Mouse (Mus musculus): ENCODE measurements around the gene Drp2. TPM values are rescaled to one million over a fixed set of nuclear protein-coding genes. Genes with fewer than 3 reads are reported as not detected.

Drp2 gene
- total and polyA plus RNA-seq, 2 experiments from 2014 or later, result 0.04 to 0.07 TPM

- Histone ChIP-seq H3K4me2 (ENCODE audit: low read depth, low read length) (no peak overlapping the region), H3K4me1 (ENCODE audit: control insufficient read depth, insufficient read depth) (no peaks in the 10 kb centered on the region), H3K9ac (replicated peaks; ENCODE audit: low read depth, low read length) (no peak overlapping the region), H3K27me3 (ENCODE audit: control insufficient read depth, insufficient read depth, low read length) (no peaks in the 10 kb centered on the region), H3K4me3 (ENCODE audit: low read depth, low read length) (no peak overlapping the region), H3K27ac (ENCODE audit: low read depth) (no peak overlapping the region), H3K36me3 (replicated peaks; ENCODE audit: control insufficient read depth, insufficient read depth, low read length) (no peaks in the 10 kb centered on the region), H3K9me3 (replicated peaks; ENCODE audit: control insufficient read depth, low read length) (no peaks in the 10 kb centered on the region)
- 5% methylated on average over 2 of the region's 2 CpGs for WGBS
- DNase-seq (ENCODE audit: low spot score) (no peak), ATAC-seq (ENCODE audit: insufficient read depth, low read depth) (no peak)
- TF ChIP-seq CTCF (IDR thresholded peaks at IDR 0.05; ENCODE audit: low read depth), result peak; percentile 34
- no peak for TF ChIP-seq EP300 (IDR thresholded peaks at IDR 0.05; ENCODE audit: low read depth)
These were observed 33.1 kb upstream of the Drp2 start for GRCm38 (mm10) chrX:134371279-134371678.

GRCm38 (mm10) chrX:134374190-134374589 is 30.2 kb upstream of the Drp2 start:
- TF ChIP-seq CTCF (IDR thresholded peaks at IDR 0.05; ENCODE audit: low read depth) (no peak), EP300 (IDR thresholded peaks at IDR 0.05; ENCODE audit: low read depth) (no peak)
- DNase-seq (ENCODE audit: low spot score), result no peak
- no peak for ATAC-seq (ENCODE audit: insufficient read depth, low read depth)
- Histone ChIP-seq H3K27me3 (ENCODE audit: control insufficient read depth, insufficient read depth, low read length) (no peaks in the 10 kb centered on the region), H3K9ac (replicated peaks; ENCODE audit: low read depth, low read length) (no peak overlapping the region), H3K9me3 (replicated peaks; ENCODE audit: control insufficient read depth, low read length) (no peaks in the 10 kb centered on the region), H3K27ac (ENCODE audit: low read depth) (no peak overlapping the region), H3K4me3 (ENCODE audit: low read depth, low read length) (no peak overlapping the region), H3K4me2 (ENCODE audit: low read depth, low read length) (no peak overlapping the region), H3K36me3 (replicated peaks; ENCODE audit: control insufficient read depth, insufficient read depth, low read length) (no peaks in the 10 kb centered on the region), H3K4me1 (ENCODE audit: control insufficient read depth, insufficient read depth) (no peaks in the 10 kb centered on the region)
- 70% methylated on average over 1 of the region's 1 CpGs for WGBS

GRCm38 (mm10) chrX:134384896-134385295 is 19.5 kb upstream of the Drp2 start:
- no peaks in the 10 kb centered on the region for H3K9me3 ChIP-seq (replicated peaks; ENCODE audit: control insufficient read depth, low read length)
- H3K36me3 ChIP-seq (replicated peaks; ENCODE audit: control insufficient read depth, insufficient read depth, low read length), result no peaks in the 10 kb centered on the region
- ATAC-seq (ENCODE audit: insufficient read depth, low read depth), result no peak
- TF ChIP-seq EP300 (IDR thresholded peaks at IDR 0.05; ENCODE audit: low read depth), result no peak
- TF ChIP-seq CTCF (IDR thresholded peaks at IDR 0.05; ENCODE audit: low read depth), result no peak
- no peak for DNase-seq (ENCODE audit: low spot score)
- no peak overlapping the region for H3K9ac ChIP-seq (replicated peaks; ENCODE audit: low read depth, low read length)
- H3K4me1 ChIP-seq (ENCODE audit: control insufficient read depth, insufficient read depth), result no peaks in the 10 kb centered on the region
- WGBS, result 47% methylated on average over 6 of the region's 6 CpGs
- H3K27ac ChIP-seq (ENCODE audit: low read depth), result no peak overlapping the region
- no peaks in the 10 kb centered on the region for H3K27me3 ChIP-seq (ENCODE audit: control insufficient read depth, insufficient read depth, low read length)
- no peak overlapping the region for H3K4me3 ChIP-seq (ENCODE audit: low read depth, low read length)
- H3K4me2 ChIP-seq (ENCODE audit: low read depth, low read length), result no peak overlapping the region

- no peaks in the 10 kb centered on the region for H3K27me3 ChIP-seq (ENCODE audit: control insufficient read depth, insufficient read depth, low read length)
- no peak overlapping the region for H3K4me3 ChIP-seq (ENCODE audit: low read depth, low read length)
- no peak overlapping the region for H3K9ac ChIP-seq (replicated peaks; ENCODE audit: low read depth, low read length)
- H3K36me3 ChIP-seq (replicated peaks; ENCODE audit: control insufficient read depth, insufficient read depth, low read length), result no peaks in the 10 kb centered on the region
- ATAC-seq (ENCODE audit: insufficient read depth, low read depth) (no peak), DNase-seq (ENCODE audit: low spot score) (no peak)
- no peak overlapping the region for H3K4me2 ChIP-seq (ENCODE audit: low read depth, low read length)
- H3K9me3 ChIP-seq (replicated peaks; ENCODE audit: control insufficient read depth, low read length), result no peaks in the 10 kb centered on the region
- no peak overlapping the region for H3K27ac ChIP-seq (ENCODE audit: low read depth)
- 48% methylated on average over 2 of the region's 2 CpGs for WGBS
- H3K4me1 ChIP-seq (ENCODE audit: control insufficient read depth, insufficient read depth), result no peaks in the 10 kb centered on the region
- TF ChIP-seq EP300 (IDR thresholded peaks at IDR 0.05; ENCODE audit: low read depth) (no peak), CTCF (IDR thresholded peaks at IDR 0.05; ENCODE audit: low read depth) (no peak)
These were observed 5.4 kb upstream of the Drp2 start for GRCm38 (mm10) chrX:134398972-134399371.

GRCm38 (mm10) chrX:134404584-134404955 is 219 bp downstream of the Drp2 start:
- WGBS, result 28% methylated on average over 13 of the region's 14 CpGs
- H3K27ac ChIP-seq (ENCODE audit: low read depth), result no peak overlapping the region
- H3K9me3 ChIP-seq (replicated peaks; ENCODE audit: control insufficient read depth, low read length), result no peaks in the 10 kb centered on the region
- TF ChIP-seq CTCF (IDR thresholded peaks at IDR 0.05; ENCODE audit: low read depth) (no peak), EP300 (IDR thresholded peaks at IDR 0.05; ENCODE audit: low read depth) (no peak)
- no peaks in the 10 kb centered on the region for H3K36me3 ChIP-seq (replicated peaks; ENCODE audit: control insufficient read depth, insufficient read depth, low read length)
- H3K27me3 ChIP-seq (ENCODE audit: control insufficient read depth, insufficient read depth, low read length), result no peaks in the 10 kb centered on the region
- H3K4me2 ChIP-seq (ENCODE audit: low read depth, low read length), result peak overlapping the region; percentile 63
- DNase-seq (ENCODE audit: low spot score) (no peak), ATAC-seq (ENCODE audit: insufficient read depth, low read depth) (no peak)
- peak overlapping the region; percentile 41 for H3K4me3 ChIP-seq (ENCODE audit: low read depth, low read length)
- H3K4me1 ChIP-seq (ENCODE audit: control insufficient read depth, insufficient read depth), result no peaks in the 10 kb centered on the region
- H3K9ac ChIP-seq (replicated peaks; ENCODE audit: low read depth, low read length), result no peak overlapping the region

- Histone ChIP-seq H3K4me1 (ENCODE audit: control insufficient read depth, insufficient read depth) (no peaks in the 10 kb centered on the region), H3K9ac (replicated peaks; ENCODE audit: low read depth, low read length) (no peak overlapping the region), H3K9me3 (replicated peaks; ENCODE audit: control insufficient read depth, low read length) (no peaks in the 10 kb centered on the region), H3K4me2 (ENCODE audit: low read depth, low read length) (no peak overlapping the region), H3K27me3 (ENCODE audit: control insufficient read depth, insufficient read depth, low read length) (no peaks in the 10 kb centered on the region), H3K4me3 (ENCODE audit: low read depth, low read length) (no peak overlapping the region), H3K27ac (ENCODE audit: low read depth) (no peak overlapping the region), H3K36me3 (replicated peaks; ENCODE audit: control insufficient read depth, insufficient read depth, low read length) (no peaks in the 10 kb centered on the region)
- ATAC-seq (ENCODE audit: insufficient read depth, low read depth) (no peak), DNase-seq (ENCODE audit: low spot score) (no peak)
- 78% methylated on average over 6 of the region's 6 CpGs for WGBS
- TF ChIP-seq CTCF (IDR thresholded peaks at IDR 0.05; ENCODE audit: low read depth) (no peak), EP300 (IDR thresholded peaks at IDR 0.05; ENCODE audit: low read depth) (no peak)
These were observed 5.1 kb downstream of the Drp2 start for GRCm38 (mm10) chrX:134409354-134409900.

Data from heart, postnatal 0 days (tissue).